Mouse (Mus musculus): ENCODE data around the gene Syne4.

Syne4 gene

GRCm38 (mm10) chr7:30314721-30315155 lies at the start of gene Syne4:
Syne4 (plus strand) TSS chr7:30314807.
- DNase-seq = peak; percentile 71

GRCm38 (mm10) chr7:30265041-30265440 lies 49.6 kb upstream of the Syne4 start:
- no peak for DNase-seq

DNA sequence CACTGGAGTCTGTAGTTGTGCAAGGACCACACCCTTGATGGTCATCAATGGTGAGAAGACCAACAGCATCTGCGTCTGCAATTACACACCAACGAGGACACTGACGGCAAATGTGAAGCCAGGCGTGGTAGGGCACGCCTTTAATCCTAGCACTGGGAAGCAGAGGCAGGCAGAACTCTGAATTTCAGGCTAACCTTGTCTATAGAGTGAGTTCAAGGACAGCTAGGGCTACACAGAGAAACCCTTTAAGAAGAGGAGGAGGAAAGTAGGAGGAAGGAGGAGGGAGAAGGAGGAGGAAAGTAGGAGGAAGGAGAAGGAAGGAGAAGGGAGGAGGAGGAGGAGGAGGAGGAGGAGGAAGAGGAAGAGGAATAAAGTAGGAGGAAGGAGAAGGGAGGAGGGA lies 49.1 kb upstream of the Syne4 start:
- no peak for DNase-seq

GRCm38 (mm10) chr7:30265935-30266334 lies 48.7 kb upstream of the Syne4 start:
- no peak for DNase-seq

GRCm38 (mm10) chr7:30266780-30267179 lies 47.8 kb upstream of the Syne4 start:
- DNase-seq = no peak

- DNase-seq = no peak
Observed at GRCm38 (mm10) chr7:30269641-30270040, 45.0 kb upstream of the Syne4 start.

DNA sequence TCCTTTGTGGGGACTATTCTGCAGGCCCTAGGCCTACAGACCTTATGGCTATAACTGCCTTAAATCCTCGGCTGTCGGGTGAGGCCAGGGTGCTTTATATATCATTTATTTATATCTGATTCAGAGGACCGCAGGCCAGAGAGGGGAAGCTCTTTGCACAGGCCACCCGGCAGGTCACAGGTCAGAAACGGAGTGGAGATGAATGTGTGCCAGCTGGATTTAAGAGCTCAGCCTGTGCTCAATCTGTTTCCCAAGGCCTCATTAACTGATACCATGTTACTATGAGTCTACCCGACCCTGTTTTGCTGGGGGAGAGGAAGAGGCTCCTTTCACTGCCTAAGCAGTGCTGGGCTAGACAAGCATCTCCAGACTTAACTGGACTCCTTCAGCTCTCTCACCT lies 40.2 kb upstream of the Syne4 start:
- no peak for DNase-seq

DNA sequence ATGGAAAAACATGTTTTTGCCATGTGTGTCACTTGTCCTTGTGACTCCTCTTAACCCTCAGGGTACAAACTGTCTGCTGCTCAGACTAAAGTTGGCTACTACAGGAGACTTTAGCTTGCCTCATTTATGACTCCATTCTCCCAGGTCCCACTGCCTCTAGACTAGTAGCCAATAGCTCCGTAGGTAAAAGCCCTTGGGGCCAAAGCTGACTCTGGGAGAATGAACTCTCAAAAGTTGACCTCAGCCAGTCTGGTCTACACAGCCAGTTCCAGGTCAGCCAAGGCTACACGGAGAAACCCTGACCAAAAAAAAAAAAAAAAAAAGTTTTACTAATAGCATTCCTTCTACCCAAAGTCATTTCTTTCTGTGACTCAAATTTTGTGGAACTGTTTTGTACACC lies 35.7 kb upstream of the Syne4 start:
- peak; percentile 20 for DNase-seq

GRCm38 (mm10) chr7:30279536-30279935 lies 35.1 kb upstream of the Syne4 start:
- no peak for DNase-seq

DNA sequence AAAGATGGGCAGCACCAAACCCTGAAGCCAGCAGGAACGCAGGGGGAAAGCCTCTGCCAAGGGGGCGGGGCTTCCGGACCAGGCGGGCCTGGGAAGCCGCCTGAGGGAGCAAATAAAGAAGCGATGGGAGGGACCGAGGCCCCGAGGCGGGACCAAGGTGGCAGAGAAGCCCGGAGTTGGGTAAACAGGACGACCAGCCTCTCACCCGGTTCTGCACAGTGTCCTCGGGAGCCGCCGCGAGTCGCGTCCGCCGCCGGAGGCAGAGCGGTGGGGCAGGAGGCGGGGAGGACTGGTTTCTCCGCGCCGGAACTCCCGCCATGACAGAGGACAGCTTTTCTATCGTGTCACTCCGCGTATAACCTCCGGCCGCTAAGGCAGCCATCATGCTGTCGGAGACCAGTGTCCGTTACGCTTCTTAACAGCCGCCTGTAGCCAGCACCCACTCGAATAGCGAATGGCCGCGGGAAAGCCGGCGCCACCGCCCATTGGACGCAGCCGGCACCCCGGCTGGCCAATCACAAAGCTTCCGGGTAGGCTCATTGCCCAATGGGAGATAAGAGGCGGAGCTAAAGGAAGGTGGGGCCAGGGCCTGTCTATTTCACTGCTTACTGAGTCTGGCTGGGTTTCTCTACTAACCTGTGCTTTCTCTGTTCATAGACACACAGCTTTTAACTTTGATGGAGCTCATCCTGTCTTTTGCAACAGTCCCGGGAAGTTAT lies 34.5 kb upstream of the Syne4 start, which contains the start of the genes Thap8 and Wdr62:
TSS of gene Thap8 (plus strand) at position 144 of the 719 bp plus-strand sequence.
TSS of gene Wdr62 (minus strand) at position 469 of the 719 bp plus-strand sequence.
- DNase-seq = peak; percentile 92

GRCm38 (mm10) chr7:30280670-30281138 lies 33.9 kb upstream of the Syne4 start:
- peak; percentile 92 for DNase-seq

DNA sequence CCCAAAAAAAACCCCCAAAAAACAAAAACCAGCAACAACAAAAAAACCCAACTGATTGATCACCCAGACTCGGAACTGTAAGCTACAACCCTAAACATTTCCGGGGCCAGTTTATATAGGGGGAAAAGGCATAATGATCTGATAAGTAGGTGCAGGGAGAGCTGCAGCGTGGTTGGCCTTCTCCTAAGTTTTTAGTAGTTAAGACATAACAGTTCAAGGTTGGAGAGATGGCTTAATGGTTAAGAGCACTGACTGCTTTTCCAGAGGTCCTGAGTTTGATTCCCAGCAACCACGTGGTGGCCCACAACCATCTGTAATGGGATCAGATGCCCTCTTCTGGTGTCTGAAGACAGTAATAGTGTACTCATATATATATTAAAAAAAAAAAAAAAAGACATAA lies 33.1 kb upstream of the Syne4 start:
- peak; percentile 33 for DNase-seq

GRCm38 (mm10) chr7:30282740-30283139 lies 31.9 kb upstream of the Syne4 start:
- DNase-seq = peak; percentile 24

DNA sequence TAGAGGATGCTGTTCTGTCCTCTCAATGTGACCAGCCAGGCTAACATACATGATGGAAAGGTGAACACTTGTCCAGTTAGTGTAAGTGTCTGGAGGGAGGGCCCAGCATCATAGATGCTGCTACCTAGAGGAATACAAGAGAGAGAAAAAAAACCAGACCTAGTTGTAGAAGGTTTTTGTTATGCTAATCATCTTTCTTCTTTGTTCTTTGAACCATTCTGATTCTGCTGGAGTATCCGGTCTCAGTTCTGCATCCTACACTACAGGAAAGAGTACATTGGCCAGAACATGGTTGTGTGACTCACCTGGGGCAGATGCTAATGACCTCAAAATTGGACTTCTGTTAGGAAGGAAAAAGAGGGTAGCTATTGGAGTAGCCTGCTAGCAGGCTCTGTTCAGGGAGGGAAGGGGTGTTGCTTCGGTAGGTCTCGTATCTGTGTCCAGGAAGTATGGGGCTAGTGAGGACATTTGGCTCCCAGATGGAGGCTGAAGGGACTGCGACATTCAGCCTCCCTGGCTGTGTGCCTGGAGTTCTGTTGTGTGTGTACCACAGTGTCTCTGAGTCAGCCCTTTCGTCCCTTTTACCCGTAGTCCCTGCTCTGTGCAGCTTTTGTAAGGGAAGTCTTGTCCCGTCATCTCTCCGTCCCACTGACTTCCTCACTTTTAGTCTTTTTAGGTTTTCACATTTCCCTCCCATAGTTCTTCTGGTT lies 27.8 kb upstream of the Syne4 start:
- DNase-seq = peak; percentile 92

DNA sequence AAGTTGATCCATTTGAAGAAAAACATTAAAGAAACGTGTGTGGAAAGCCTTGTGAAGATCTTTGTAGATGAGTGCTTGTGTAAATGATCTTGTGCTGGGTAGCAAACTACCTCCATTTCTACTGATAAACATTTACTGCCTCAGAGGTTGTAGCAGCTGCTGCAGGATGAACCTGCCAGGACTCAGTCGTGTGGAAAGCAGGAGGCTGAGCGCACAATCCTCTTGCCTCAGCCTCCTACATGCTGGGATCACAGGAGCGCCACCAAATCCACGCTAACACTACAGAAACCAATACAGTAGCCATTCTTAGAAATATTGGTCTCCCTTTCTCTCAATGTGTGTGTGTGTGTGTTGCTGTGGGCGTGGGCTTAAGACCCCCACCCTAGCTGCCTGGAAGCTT lies 26.6 kb upstream of the Syne4 start:
- DNase-seq = peak; percentile 69

GRCm38 (mm10) chr7:30289071-30289713 lies 25.4 kb upstream of the Syne4 start:
- DNase-seq = peak; percentile 65

DNA sequence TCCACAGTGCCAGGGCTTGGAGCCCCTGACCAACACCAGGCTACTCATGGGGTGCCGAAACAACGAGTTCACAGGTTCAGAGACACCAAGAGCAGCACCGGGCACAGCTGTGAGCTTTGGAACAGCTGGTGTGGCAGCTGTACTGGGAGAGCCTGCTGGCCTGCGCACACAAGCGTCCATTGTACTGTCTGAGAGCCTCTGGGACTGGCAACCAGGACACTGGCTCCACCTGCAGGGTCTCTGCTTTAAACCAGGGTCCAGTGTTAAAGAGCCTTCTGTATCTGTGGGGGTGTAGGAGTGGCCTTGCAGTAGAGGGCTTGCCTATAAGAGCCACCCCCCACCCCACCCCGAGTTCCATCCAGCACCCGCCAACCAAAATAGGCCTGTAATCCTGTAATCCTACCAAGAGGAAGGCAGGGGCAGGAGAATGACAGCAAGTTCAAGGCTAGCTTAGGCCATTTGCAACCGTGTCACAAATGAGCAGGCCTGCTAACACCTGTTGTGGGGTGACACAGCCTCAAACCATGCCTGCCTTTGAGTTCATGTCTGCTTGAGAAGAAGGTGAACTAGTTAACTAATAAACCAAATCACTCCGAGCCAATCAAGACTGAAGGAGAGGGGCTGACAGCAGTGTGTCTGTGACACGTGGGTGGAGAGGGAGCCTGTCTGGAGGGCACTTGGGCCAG lies 24.8 kb upstream of the Syne4 start:
- peak; percentile 48 for DNase-seq

DNA sequence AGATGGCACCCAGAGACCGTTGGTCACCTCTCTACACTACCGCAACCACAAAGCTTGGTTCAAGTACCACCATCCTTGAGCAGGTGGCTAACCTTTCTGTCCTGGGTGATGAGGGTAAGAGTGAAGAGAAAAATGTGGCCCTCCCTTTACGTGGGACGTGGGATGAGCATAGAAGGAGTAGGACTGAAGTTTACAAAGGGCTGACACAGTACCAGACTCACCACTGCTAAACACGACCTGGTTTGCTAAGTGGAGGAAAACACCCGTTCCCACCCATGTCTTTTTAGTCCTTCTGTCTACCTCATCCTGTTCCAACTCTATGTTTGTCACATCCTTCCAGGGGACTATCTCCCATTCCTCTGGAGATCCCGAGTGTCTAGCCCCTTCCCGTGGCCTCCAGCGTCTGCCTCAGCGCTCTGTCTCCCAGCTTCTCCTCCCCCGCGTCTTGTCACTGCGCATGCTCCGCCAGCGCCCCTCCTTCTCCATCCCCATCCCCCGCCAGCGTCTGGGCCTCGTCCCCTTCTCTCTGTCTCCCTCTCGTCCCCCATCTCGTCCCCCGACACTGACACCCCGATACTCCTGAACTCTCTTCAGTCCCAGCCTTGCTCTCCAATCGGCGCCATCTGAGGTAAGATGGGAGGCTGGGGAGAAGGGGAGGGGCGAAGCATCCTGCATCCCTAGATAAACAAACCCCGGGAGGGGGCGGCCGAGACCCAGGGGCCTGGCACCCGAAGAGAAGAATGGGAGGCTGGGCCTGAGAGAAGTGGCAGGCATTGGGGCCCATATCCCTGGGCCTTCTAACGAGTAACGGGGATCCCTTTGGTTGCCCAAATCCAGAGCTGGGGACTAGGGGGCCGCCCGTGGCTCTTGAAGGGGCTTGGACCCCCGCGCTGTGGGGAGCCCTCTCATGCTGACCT lies 23.1 kb upstream of the Syne4 start, which contains the start of gene Clip3:
TSS of gene Clip3 (plus strand) at position 514 of the 917 bp plus-strand sequence.
- peak; percentile 94 for DNase-seq

DNA sequence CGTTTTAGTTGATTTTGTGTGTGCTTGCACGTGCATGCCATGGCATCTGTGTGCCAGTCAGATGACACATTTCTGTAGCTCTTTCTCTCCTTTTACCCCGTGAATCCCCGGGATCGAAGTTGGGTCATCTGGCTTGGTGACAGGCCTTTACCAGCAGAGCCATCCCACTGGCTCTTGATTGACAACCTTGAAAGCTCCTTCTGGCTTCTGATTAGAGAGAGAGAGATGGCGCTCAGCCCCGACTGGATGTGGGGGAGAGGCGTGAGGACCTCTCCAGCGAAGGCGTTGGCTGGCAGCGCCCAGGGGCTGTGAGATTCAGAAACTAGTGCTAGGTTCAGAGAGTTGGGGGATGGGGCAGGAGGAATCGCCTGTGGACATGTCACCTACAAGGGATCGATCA lies 20.8 kb upstream of the Syne4 start:
- peak; percentile 74 for DNase-seq

GRCm38 (mm10) chr7:30294296-30294695 lies 20.3 kb upstream of the Syne4 start:
- DNase-seq = peak; percentile 67

DNA sequence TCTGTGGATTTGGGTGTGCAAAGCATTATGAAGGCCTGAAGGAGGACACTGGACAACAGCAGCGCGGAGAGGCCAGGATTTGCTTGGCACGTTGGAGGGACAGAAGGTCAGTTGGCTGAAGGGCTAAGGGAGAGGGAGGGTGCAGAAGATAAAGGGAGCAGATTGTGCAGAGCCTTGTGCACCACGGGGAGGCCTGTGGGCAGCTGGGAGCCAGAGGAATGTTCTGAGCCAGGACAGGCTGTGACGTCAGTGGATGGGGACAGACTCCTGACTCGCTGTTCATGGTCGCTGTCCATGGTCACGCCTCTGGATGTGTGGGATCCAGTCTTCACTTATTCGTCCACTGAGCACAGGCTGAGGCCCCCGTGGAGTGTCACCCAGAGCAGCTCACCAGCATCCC lies 19.5 kb upstream of the Syne4 start:
- peak; percentile 98 for DNase-seq

GRCm38 (mm10) chr7:30296816-30297215 lies 17.8 kb upstream of the Syne4 start:
- DNase-seq = peak; percentile 62

Measured in cerebellum, adult 9-11 months (tissue).